Mouse (Mus musculus): Measurements from ENCODE around the gene 2900026A02Rik. TPM values are rescaled to one million over a fixed set of nuclear protein-coding genes. Genes with fewer than 3 reads are reported as not detected.

The 2900026A02Rik gene
- polyA plus RNA-seq, 1 experiment from 2014 or later: 7.2 TPM

DNA sequence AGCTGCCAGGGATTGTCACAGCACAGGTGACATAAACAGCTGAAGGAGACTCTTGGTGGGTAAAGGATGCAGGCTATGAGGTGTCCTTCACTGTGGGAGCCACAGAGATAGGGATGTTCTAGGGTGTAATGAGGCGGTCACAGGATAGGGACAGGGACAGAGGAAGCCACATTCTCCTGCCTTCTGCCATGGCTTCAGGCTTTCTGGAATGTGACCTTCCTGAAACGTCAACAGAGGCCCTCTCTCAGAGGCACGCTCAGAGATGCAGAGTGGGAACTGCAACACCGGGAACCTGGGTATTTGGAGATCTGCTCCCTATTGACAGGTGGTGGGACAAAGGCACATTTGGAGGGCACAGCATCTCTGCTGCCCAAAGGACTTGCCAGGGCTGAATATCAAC, 134.0 kb downstream of the 2900026A02Rik start:
- Histone ChIP-seq H3K4me3 (ENCODE audit: low read length) (no peak overlapping the region), H3K9ac (replicated peaks; ENCODE audit: low read length) (no peak overlapping the region), H3K36me3 (ENCODE audit: insufficient read depth, low read length) (peaks cover 11% of the 10 kb centered on the region; the same call in 1 of the 2 replicates), H3K4me1 (ENCODE audit: insufficient read depth, low read length) (peaks cover 27% of the 10 kb centered on the region), H3K27me3 (ENCODE audit: insufficient read depth, low read length) (no peaks in the 10 kb centered on the region), H3K27ac (ENCODE audit: low read length) (no peak overlapping the region), H3K9me3 (ENCODE audit: low read length) (0 out of 2 replicates have a peak, but pooled peaks cover 5% of the 10 kb centered on the region), H3K4me2 (replicated peaks; ENCODE audit: low read depth, low read length) (no peak overlapping the region)
- WGBS: 52% methylated on average over 4 of the region's 4 CpGs
- no peak for ATAC-seq (ENCODE audit: low FRiP score, low TSS enrichment)

DNA sequence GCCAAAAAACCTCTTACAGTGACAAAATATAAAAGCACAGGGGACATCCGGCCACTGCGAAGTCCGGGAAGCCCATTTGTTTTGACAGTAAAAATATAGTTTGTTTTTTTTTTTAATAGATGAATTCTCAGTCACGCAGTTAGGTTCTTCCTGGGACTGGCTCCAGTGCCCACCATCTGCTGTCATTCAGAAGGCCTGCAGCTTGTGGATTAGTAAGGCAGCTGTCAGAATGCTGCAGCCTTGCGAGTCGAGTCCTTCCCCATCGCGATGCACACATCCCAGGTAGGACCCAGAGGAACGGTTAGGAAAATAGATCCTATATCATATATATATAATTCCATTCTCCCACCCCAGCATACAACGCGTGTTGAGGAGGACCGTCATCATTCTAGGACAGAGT, 134.6 kb downstream of the 2900026A02Rik start:
- no peak overlapping the region for H3K9ac ChIP-seq (replicated peaks; ENCODE audit: low read length)
- no peak overlapping the region for H3K4me2 ChIP-seq (replicated peaks; ENCODE audit: low read depth, low read length)
- H3K27me3 ChIP-seq (ENCODE audit: insufficient read depth, low read length): no peaks in the 10 kb centered on the region
- WGBS: 63% methylated on average over 12 of the region's 12 CpGs
- no peak for ATAC-seq (ENCODE audit: low FRiP score, low TSS enrichment)
- H3K4me3 ChIP-seq (ENCODE audit: low read length): no peak overlapping the region
- 0 out of 2 replicates have a peak, but pooled peaks cover 5% of the 10 kb centered on the region for H3K9me3 ChIP-seq (ENCODE audit: low read length)
- H3K4me1 ChIP-seq (ENCODE audit: insufficient read depth, low read length): peaks cover 24% of the 10 kb centered on the region
- no peak overlapping the region for H3K27ac ChIP-seq (ENCODE audit: low read length)
- peaks cover 6% of the 10 kb centered on the region; the same call in 1 of the 2 replicates for H3K36me3 ChIP-seq (ENCODE audit: insufficient read depth, low read length)

DNA sequence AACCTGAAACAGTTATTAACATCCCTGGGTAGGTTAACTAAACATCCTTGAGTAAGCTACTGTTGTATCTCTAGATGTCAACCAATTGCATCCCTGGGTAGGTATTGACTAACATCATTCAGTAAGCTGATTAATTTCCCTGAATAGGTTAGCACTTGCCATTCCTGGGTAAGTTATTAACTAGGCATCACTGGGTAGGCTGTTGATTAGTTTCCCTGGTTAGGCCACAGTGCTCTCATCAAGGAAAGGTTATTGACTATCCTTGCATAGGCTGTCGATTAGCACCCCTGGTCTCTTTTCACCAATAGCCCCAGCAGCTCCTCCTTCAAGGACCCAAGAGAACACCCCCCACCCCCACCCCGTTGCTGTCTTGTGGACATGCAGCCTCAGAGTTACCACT, 135.1 kb downstream of the 2900026A02Rik start:
- WGBS: 67% methylated on average over 2 of the region's 2 CpGs
- Histone ChIP-seq H3K9ac (replicated peaks; ENCODE audit: low read length) (no peak overlapping the region), H3K9me3 (ENCODE audit: low read length) (0 out of 2 replicates have a peak, but pooled peaks cover 5% of the 10 kb centered on the region), H3K27ac (ENCODE audit: low read length) (no peak overlapping the region), H3K4me3 (ENCODE audit: low read length) (no peak overlapping the region), H3K36me3 (ENCODE audit: insufficient read depth, low read length) (peaks cover 6% of the 10 kb centered on the region; the same call in 1 of the 2 replicates), H3K27me3 (ENCODE audit: insufficient read depth, low read length) (no peaks in the 10 kb centered on the region), H3K4me2 (replicated peaks; ENCODE audit: low read depth, low read length) (no peak overlapping the region), H3K4me1 (ENCODE audit: insufficient read depth, low read length) (peaks cover 22% of the 10 kb centered on the region)
- ATAC-seq (ENCODE audit: low FRiP score, low TSS enrichment): no peak

DNA sequence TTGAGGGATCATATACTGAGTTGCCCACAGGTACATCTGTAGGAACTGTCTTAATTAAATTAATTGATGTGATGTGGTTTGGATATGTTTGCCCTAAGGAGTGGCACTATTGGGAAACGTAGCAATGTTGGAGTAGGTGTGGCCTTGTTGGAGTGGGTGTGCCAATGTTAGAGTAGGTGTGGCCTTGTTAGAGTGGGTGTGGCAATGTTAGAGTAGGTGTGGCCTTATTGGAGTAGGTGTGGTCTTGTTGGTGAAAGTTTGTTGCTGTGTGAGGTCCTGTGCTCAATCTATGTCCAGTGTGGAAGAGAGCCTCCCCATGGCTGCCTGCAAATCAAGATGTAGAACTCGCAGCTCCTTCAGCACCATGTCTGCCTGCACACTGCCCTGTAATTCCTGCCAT, 136.7 kb downstream of the 2900026A02Rik start:
- 85% methylated on average over 2 of the region's 2 CpGs for WGBS
- H3K27ac ChIP-seq (ENCODE audit: low read length): no peak overlapping the region

DNA sequence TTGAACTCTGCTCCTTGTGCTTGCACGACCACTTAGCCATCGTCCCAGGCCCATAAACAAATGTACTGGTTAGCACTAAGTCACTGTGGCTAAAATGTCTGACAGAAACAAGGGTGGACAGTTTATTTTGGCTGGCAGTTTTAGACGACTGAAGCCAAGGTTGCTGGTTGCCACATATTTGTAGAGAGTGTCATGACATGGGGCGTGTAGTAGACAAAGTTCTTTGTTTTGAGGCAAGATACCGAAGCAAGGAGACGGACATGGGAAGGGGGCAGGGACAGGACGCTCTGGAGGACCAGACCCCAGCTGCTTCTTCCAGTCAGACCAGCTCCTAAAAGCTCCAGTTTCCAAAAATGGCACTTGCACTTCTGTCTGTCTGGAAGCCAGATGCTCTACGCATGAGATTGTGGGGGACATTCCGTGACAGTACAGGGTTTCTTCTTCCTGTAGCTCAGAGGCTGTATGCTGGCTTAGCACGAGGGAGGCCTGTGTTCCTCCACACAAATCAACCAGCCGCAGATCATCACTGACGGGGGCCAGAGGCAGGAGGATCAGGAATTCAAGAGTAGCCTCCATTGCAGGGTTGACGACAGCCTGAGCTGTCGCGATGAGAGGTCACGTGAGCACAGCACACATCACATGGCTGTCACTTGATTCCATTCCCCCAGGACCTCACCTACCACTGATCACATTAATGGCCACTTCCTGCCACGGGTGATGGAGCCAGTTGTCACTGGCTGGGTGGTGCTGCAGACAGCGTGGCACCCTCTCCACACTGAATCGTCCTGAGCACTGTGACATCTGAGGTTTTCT, 138.5 kb downstream of the 2900026A02Rik start:
- H3K4me1 ChIP-seq (ENCODE audit: insufficient read depth, low read length): peaks cover 15% of the 10 kb centered on the region
- no peaks in the 10 kb centered on the region for H3K36me3 ChIP-seq (ENCODE audit: insufficient read depth, low read length)
- 0 out of 2 replicates have a peak, but pooled peaks cover 5% of the 10 kb centered on the region for H3K9me3 ChIP-seq (ENCODE audit: low read length)
- H3K27ac ChIP-seq (ENCODE audit: low read length): no peak overlapping the region
- peak; percentile 23; the same call in 1 of the 2 replicates for ATAC-seq (ENCODE audit: low FRiP score, low TSS enrichment)
- WGBS: 41% methylated on average over 19 of the region's 19 CpGs
- no peaks in the 10 kb centered on the region for H3K27me3 ChIP-seq (ENCODE audit: insufficient read depth, low read length)
- H3K4me2 ChIP-seq (replicated peaks; ENCODE audit: low read depth, low read length): no peak overlapping the region
- H3K4me3 ChIP-seq (ENCODE audit: low read length): no peak overlapping the region
- no peak overlapping the region for H3K9ac ChIP-seq (replicated peaks; ENCODE audit: low read length)

More for the DNA sequence above, 136.7 kb downstream of the 2900026A02Rik start:
- no peak for ATAC-seq (ENCODE audit: low FRiP score, low TSS enrichment)
- Histone ChIP-seq H3K36me3 (ENCODE audit: insufficient read depth, low read length) (peaks cover under 1% of the 10 kb centered on the region; the same call in 1 of the 2 replicates), H3K4me1 (ENCODE audit: insufficient read depth, low read length) (peaks cover 15% of the 10 kb centered on the region), H3K27me3 (ENCODE audit: insufficient read depth, low read length) (no peaks in the 10 kb centered on the region), H3K9ac (replicated peaks; ENCODE audit: low read length) (no peak overlapping the region), H3K9me3 (ENCODE audit: low read length) (0 out of 2 replicates have a peak, but pooled peaks cover 5% of the 10 kb centered on the region), H3K4me3 (ENCODE audit: low read length) (no peak overlapping the region), H3K4me2 (replicated peaks; ENCODE audit: low read depth, low read length) (no peak overlapping the region)

DNA sequence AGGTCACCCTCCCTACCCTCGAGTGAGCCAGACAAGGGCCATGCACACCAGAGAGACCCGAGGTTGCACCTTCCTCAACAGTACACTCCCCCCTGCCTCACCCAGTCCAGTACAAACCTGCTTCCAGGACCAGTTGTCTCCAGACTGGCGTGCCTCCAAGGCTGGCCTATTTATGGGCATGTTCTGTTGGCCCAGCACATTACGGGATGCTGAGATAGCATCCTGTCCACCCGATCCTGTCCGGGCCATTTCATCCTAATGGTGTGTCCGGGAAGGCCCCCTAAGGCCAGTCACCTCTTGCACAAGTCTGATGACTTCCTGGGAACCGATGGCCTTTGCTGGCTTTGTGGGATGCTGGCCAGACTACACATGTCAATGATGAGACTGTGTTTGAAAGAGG, 139.6 kb downstream of the 2900026A02Rik start, which contains the start of gene Crybb3:
Crybb3 (minus strand) TSS at position 146 of the 400 bp plus-strand sequence.
- Histone ChIP-seq H3K4me2 (replicated peaks; ENCODE audit: low read depth, low read length) (no peak within 1 kb of the TSS), H3K9ac (replicated peaks; ENCODE audit: low read length) (no peak within 1 kb of the TSS), H3K36me3 (ENCODE audit: insufficient read depth, low read length) (no peaks in the 10 kb centered on the region), H3K4me3 (ENCODE audit: low read length) (no peak within 1 kb of the TSS), H3K9me3 (ENCODE audit: low read length) (0 out of 2 replicates have a peak, but pooled peaks cover 5% of the 10 kb centered on the region), H3K4me1 (ENCODE audit: insufficient read depth, low read length) (peaks cover 10% of the 10 kb centered on the region), H3K27ac (ENCODE audit: low read length) (no peak within 1 kb of the TSS), H3K27me3 (ENCODE audit: insufficient read depth, low read length) (no peaks in the 10 kb centered on the region)
- ATAC-seq (ENCODE audit: low FRiP score, low TSS enrichment): peak; percentile 36; the same call in 1 of the 2 replicates
- 60% methylated on average over 8 of the region's 8 CpGs for WGBS

DNA sequence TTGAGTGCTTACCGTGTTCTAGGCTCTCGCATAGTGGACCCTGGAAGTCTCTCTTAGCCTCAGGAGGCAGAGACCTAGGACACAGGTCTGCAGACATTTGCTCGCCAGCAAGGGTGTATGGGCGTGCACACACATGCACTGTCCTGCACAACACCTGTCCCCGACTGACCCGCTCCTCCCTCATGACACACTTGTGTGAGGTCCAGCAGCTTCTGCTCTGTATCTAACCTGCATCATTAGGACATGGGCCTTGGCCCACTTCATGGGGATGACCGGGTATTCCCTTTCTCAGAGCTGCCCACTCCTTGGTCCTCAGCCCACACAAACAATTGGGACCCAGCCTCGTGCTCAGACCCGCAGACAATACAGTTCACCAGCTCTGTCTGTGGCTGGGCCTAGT, 140.0 kb downstream of the 2900026A02Rik start:
- Histone ChIP-seq H3K27me3 (ENCODE audit: insufficient read depth, low read length) (no peaks in the 10 kb centered on the region), H3K27ac (ENCODE audit: low read length) (no peak overlapping the region), H3K36me3 (ENCODE audit: insufficient read depth, low read length) (no peaks in the 10 kb centered on the region), H3K9ac (replicated peaks; ENCODE audit: low read length) (no peak overlapping the region), H3K4me1 (ENCODE audit: insufficient read depth, low read length) (peaks cover 10% of the 10 kb centered on the region), H3K9me3 (ENCODE audit: low read length) (0 out of 2 replicates have a peak, but pooled peaks cover 5% of the 10 kb centered on the region), H3K4me2 (replicated peaks; ENCODE audit: low read depth, low read length) (no peak overlapping the region), H3K4me3 (ENCODE audit: low read length) (no peak overlapping the region)
- 0 out of 2 replicates have a peak, but pooled peaks have one; percentile 2 for ATAC-seq (ENCODE audit: low FRiP score, low TSS enrichment)
- 87% methylated on average over 9 of the region's 9 CpGs for WGBS

DNA sequence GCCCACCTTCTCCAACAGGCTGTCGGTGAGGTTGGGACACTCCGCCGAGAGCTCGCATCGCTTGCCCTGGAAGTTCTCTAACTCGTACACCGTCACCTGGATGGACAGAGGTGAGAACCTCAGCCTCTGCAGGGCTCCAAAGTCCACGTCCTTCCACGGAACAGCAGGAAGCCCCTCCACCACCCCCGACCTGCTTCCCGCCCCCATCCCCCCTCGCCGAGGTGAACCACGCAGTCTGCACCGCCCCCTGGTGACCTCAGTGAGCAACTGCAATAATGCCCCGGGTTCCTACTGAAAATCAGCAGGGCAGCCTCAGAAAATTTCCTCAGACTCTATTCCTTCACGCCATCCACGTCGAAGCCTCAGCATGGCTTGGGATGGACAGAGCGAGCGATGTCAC, 141.3 kb downstream of the 2900026A02Rik start:
- peaks cover 10% of the 10 kb centered on the region for H3K4me1 ChIP-seq (ENCODE audit: insufficient read depth, low read length)
- H3K36me3 ChIP-seq (ENCODE audit: insufficient read depth, low read length): no peaks in the 10 kb centered on the region
- H3K27me3 ChIP-seq (ENCODE audit: insufficient read depth, low read length): no peaks in the 10 kb centered on the region
- no peak for ATAC-seq (ENCODE audit: low FRiP score, low TSS enrichment)
- 23% methylated on average over 21 of the region's 21 CpGs for WGBS
- no peak overlapping the region for H3K27ac ChIP-seq (ENCODE audit: low read length)
- 0 out of 2 replicates have a peak, but pooled peaks cover 5% of the 10 kb centered on the region for H3K9me3 ChIP-seq (ENCODE audit: low read length)
- H3K9ac ChIP-seq (replicated peaks; ENCODE audit: low read length): no peak overlapping the region
- no peak overlapping the region; the same call in 1 of the 2 replicates for H3K4me2 ChIP-seq (replicated peaks; ENCODE audit: low read depth, low read length)
- H3K4me3 ChIP-seq (ENCODE audit: low read length): no peak overlapping the region

DNA sequence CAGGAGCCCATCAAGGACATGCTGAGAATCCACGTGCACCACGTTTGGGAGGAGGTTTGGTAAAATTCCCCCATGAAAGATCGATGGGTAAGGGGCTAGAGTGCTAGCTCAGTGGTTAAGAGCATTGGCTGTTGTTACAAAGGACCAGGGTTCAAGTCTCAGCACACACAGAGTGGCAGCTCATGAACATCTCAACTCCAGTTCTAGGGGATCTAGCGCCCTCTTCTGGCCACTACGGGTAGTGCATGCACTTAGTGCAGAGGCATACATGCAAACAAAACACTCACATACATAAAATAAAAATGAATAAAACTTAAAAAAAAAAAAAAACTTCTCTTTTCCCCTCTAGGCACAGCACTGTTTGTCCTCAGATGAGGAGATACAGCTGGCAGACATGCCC, 142.3 kb downstream of the 2900026A02Rik start:
- Histone ChIP-seq H3K9me3 (ENCODE audit: low read length) (no peaks in the 10 kb centered on the region), H3K27me3 (ENCODE audit: insufficient read depth, low read length) (no peaks in the 10 kb centered on the region), H3K9ac (replicated peaks; ENCODE audit: low read length) (no peak overlapping the region), H3K4me1 (ENCODE audit: insufficient read depth, low read length) (peaks cover 10% of the 10 kb centered on the region), H3K27ac (ENCODE audit: low read length) (no peak overlapping the region), H3K4me2 (replicated peaks; ENCODE audit: low read depth, low read length) (no peak overlapping the region), H3K36me3 (ENCODE audit: insufficient read depth, low read length) (no peaks in the 10 kb centered on the region), H3K4me3 (ENCODE audit: low read length) (no peak overlapping the region)
- ATAC-seq (ENCODE audit: low FRiP score, low TSS enrichment): no peak
- WGBS: 62% methylated on average over 5 of the region's 5 CpGs

DNA sequence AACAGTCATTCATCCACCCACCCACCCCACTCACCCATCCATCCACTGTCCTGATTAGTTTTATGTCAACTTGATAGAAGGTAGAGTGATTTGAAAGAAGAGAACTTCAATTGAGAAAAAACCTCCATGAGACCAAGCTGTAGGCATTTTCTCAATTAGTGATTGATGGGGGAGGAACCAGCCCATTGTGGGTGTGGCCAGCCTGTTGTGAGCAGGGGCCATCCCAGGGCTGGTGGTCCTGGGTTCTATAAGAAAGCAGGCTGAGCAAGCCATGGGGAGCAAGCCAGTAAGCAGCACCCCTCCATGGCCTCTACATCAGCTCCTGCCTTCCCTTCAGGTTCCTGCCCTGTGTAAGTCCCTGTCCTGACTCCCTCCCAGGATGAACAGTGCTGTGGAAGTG, 151.0 kb downstream of the 2900026A02Rik start, which contains the start of gene Crybb2:
Crybb2 (minus strand) TSS at position 101 of the 400 bp plus-strand sequence.
- H3K9ac ChIP-seq (replicated peaks; ENCODE audit: low read length): no peak within 1 kb of the TSS
- ATAC-seq (ENCODE audit: low FRiP score, low TSS enrichment): no peak
- H3K9me3 ChIP-seq (ENCODE audit: low read length): no peaks in the 10 kb centered on the region
- H3K36me3 ChIP-seq (ENCODE audit: insufficient read depth, low read length): no peaks in the 10 kb centered on the region
- H3K4me1 ChIP-seq (ENCODE audit: insufficient read depth, low read length): no peaks in the 10 kb centered on the region
- no peaks in the 10 kb centered on the region for H3K27me3 ChIP-seq (ENCODE audit: insufficient read depth, low read length)
- H3K4me2 ChIP-seq (replicated peaks; ENCODE audit: low read depth, low read length): no peak within 1 kb of the TSS
- no peak within 1 kb of the TSS for H3K27ac ChIP-seq (ENCODE audit: low read length)
- no peak within 1 kb of the TSS for H3K4me3 ChIP-seq (ENCODE audit: low read length)
